Mouse (Mus musculus) c-Kit-positive CD71-negative TER-119-negative erythroid progenitor cells, embryonic 14.5 days (primary cell): ENCODE measurements around the gene Cacnb4.

Experiments
- DNase-seq: peaks from one replicate; pipeline ENCODE4 v3.0.0-alpha.2; 2013; ENCODE audit warnings: low read depth

The Cacnb4 gene

DNA sequence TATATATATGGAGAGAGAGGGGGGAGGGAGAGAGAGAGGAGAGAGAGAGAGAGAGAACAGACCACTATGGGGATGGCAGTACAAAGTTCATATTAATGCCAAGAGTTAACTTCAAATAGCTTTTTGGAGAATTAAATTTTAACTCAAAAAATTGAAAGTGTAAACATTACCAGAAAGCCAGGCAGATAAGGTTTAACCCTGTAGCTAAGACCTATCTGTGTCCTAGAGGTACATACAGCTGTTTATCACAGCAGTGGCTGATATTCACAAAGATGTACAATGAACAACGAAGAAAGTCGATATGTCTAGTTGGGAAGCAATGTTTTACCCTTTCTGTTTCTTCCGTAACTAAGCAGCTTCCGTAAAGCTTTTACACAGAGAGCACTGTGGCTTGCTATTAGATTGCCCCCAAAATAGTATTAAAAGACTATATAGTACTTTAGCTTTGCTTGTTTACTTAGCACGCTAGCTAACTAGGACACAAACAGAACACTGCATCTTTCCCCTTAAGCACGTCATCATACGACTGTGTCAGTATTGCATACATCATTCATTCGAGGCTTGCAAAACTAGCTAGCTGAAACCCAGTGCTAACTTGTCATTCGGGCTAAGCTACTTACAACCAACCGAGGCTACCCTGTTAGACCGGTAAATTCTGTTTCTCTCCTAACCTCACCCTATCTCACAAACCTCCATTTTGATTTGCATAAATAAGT lies 72.5 kb downstream of the Cacnb4 start:
- no peak for DNase-seq

DNA sequence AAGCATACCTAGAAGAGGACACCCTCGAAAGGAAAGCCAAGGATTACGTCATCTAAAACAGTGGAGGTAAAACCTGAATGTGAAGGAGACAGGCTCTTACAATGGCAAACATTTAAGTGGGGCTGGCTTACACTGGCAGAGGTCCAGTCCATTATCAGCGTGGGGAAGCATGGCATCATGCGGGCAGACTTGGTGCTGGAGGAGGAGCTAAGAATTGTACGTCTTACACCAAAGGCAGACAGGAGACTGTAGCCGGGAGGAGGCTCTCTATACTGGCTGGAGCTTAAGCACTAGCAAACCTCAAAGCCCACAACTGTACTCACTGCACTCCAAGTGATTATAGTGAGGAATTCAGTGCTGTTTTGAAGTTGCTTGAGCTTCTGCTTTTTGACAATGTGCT lies 73.2 kb downstream of the Cacnb4 start:
- DNase-seq: no peak

DNA sequence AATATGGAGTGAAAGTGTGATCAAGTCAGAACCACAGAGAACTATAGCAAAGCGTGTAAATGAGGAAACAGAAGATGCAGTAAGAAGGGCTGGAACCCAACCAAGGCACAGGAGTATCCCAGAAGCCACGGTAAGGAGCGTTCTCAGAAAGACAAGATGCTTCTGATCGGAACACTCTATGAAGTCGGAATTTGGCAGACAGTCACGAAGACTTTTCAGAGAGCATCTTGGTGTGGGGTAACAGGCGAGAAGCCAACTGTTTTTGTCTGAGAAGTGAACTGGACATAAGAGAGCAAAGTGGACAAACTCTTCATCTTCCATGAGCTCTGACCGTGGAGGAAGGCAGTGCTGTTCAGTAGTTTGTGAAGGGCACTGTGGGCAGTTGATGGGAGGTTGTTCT lies 73.7 kb downstream of the Cacnb4 start:
- DNase-seq: no peak

DNA sequence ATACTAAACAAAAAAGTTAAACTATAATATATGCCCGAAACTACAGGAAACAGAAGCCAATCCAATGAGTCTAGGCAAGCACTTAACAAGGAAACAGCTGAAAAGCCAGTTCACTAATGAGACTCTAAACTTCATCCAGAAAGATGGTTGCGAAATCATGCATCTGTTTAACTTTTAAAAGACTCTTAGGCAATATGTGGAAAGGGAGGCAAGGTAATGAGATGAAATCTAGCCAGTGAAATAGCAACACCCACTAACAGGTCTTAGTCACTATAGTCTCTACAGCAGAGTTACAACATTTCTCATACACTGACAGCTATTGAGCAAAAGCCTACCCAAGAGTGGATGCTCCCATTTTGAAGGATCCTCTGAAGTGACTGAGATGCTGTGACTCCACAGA lies 74.4 kb downstream of the Cacnb4 start:
- no peak for DNase-seq

DNA sequence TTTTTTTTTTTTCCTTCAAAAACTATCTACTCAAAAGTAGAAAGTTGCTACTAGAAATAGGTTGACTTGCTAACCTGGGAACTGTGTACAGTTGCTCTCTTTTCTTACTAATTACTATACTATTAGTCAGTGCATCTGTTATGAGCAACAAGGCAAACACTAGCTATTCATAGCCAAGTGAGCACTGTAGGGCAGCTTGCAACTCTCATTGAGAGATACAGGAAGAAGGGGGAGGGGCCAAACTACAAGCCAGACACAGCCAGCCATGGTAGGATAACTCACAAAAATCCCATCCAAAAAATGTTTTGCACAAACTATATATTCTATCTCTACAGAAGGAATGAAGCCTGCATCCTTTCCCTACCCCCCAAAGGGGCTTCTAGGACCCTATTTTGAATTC lies 79.1 kb downstream of the Cacnb4 start:
- DNase-seq: no peak

DNA sequence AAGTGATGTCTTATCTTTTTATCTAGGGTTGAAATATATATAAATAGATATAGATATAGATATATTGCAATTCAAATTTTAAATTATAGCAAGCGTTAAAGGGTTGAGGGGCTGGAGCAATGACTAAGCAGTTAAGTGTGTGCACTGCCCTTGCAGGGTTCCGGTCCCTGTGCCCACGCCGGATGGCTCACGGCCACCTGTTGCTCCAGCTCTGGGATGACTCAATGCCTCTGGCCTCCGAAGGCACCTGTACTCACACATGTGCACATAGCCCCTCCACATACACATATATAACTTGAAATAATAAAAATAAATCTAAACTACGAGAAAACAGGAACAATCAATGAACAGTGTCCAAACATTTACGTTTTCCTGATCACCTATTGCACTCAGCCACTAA lies 82.8 kb downstream of the Cacnb4 start:
- DNase-seq: no peak

DNA sequence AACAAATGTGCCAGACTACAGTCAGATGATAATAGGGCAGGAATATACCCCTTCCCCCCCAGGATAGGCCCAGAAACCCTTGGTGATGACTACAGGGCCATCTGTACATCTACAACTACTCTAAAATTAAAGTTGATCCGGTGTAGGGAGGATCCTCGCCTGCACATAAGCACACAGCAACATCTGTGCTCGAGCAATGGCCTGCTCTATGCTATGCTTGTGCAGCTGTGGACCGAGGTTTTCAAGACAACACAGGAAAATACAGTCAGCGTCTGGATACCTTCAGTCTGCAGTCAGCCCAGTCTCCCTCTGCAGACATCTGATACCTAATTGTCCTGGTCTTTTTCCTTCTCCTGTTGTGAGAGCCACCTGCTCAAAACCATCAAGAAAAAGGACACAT lies 83.4 kb downstream of the Cacnb4 start:
- no peak for DNase-seq

DNA sequence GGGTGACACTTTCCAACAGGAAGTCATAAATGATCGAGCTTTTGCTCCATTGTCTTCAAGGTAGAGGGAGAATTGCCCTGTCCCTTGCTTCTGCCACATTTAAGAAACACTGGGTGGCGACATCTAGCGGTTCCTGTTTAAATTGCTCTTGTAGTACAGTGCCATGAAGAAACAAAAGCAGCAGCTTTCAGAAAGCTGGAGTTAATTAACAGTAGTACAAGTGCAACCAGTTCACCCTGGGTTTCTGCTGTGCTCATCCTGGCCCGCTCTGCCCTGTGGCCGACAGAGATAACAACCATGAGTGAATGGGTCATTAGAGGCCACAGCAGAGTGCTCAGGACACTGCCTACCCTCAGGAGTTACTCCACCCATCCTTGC lies 85.7 kb downstream of the Cacnb4 start:
- DNase-seq: peak; percentile 77

DNA sequence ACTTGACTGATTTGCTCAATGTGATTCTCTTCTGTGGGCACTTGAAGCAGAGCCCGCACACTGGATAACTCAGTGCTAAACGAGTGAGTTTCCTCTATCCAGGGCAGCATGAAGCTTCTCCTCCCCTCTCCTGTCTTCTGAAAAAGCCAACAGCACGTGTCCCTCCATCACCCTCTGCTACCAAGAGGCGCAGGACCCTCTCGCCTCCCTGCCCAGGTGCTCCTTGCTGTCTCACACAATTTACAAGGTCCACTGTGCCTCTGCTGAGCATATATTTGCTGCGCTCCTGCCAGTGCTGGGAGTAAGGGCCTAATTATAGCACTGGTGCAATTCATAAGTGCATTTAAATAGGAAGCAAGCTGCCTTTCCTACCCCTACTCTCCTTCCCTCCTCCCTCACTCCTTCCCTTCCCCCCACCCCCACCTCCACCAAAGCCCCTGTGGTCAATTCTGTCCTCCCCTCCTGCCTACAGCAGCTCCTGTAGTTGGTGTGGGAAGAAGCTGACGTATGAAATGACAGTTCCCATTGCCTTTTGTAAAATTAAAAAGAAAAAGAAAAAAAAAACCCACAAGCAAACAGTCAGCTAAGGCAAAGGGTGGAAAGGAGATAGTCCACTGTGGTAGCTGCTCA lies 86.2 kb downstream of the Cacnb4 start:
- no peak for DNase-seq

DNA sequence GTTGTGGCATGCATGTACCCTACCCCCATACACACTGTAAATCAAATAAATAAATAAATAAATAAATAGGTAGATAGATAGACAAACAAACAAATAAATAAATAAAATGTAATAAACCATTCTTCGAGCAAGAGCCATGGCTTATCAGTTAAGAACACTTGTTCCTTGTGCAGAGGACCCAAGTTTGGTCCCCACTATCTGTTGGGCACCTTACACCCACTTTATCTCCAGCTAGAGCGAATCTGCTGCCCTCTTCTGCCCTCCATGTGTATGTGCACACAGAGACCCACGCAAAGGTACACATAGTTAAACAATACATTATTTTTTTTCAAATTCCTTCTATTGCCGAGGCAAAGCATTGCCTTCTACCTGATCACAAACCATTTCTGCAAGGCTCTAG lies 87.1 kb downstream of the Cacnb4 start:
- no peak for DNase-seq

DNA sequence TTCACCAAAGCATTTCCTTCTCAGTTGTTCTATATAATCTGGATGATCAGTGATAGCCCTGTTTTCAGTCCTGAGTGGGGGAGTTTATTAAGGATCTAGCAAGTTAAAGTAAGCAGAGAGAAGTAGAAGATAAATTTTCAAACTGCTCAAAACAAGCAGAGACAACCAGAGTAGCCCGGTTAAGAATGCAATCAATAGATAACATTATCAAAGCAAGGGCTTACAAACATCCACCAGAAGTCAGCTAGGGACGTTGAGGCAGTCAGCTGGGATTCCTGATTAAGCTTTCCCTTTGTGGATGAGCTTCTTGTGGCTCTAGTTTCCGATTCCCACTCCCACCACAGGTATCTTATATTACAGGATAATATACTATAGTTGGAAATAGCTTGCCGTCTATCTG lies 91.2 kb downstream of the Cacnb4 start:
- DNase-seq: no peak

DNA sequence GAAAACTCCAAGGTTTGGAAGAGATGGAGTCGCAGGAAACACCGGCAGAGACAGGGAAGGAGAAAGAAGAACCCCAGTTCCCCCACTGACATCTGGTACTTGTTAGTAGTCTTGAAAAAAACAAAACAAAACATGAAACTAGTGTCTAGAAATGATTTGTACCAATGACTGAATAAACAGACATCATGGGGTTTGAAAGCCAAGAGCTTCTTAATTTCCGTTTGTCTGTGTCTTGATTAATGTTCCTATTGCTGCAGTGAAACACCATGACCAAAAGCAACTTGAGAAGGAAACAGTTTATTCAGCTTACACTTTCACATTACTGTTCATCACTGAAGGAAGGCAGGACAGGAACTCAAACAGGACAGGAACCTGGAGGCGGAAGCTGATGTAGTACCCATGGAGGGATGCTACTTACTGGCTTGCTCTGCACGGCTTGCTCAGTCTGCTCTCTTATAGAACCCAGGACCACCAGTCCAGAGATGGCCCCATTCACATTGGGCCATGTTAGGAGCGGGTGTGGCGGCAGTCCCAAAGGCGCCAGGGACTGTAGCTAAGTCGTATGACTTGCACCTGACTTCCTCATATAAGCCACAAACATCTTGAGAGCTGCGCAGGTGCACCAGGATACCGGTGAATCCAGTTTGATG lies 95.4 kb downstream of the Cacnb4 start:
- no peak for DNase-seq

DNA sequence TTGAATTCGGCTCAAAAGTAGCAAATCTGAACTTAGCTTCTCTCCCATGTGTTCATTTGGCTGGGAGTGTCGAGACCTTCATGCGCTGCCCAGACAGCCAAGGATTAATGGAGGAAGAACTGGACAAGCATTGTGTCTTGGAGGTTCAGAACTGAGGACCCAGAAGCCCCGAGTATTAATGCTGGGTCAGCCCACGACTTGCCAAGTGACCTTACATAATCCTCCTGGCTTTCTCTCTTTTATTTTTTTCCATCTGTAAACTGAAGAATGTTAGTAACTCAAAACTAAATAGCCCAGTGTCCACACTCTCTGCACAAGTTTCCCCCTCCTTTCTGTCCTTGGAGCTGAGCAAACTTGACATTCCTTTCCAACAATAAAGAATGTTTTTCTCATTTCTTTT lies 95.9 kb downstream of the Cacnb4 start:
- DNase-seq: no peak

DNA sequence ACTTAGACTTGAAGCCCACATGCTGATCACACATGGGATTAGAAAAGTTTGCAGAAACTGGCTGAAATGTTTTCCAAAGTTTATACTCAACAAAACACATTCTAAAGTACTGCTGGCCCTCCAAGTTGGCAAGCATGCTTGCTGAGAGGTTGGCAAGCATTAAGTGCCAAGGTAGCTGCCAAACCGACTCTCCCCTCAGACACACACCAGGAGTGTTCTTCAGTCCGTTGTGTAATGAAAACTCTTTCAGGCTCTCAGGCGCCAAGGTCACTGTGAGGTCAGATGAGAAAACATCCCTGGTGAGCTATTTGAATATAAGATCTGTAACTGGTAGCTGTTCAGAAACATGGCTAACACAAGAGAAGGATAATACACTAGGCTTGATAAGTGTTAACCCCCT lies 97.8 kb downstream of the Cacnb4 start:
- DNase-seq: no peak

DNA sequence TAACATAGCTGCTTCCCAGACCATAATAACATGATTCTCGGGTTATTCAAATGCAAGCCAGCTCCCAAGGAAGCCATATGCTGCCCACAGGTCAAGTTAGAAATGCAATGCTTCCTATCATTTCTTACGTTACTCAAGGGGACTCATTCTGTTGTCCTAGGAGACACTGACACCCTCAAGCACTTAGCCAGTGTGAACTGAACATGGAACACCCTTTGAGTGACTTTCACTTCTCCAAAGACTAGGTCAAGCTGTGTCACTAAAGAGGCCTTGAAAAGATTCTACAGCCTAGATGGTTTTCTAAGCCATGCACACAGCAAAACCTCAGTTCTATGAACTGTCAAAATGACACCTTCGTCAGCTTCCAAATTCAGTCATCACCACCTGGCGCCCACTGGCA lies 98.9 kb downstream of the Cacnb4 start:
- no peak for DNase-seq

DNA sequence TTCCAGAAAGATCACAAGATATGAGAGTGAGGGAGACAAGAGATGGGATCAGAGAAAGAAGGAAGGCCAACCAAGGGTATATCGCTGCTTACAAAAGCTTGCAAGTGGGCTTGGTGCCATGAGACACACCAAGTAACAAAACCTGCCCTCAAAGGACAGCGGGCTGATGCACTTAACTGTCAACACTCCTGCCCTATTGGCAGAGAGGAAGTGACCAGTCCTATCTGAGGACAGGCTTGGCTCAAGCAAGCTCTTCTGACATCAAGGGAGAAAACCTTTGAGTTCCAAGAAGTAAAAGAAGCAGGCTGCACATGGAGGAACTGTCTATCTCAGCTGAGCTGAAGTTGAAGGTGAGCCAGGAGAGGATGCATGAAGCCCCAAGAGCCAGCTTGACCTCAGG lies 100.1 kb downstream of the Cacnb4 start:
- DNase-seq: no peak

DNA sequence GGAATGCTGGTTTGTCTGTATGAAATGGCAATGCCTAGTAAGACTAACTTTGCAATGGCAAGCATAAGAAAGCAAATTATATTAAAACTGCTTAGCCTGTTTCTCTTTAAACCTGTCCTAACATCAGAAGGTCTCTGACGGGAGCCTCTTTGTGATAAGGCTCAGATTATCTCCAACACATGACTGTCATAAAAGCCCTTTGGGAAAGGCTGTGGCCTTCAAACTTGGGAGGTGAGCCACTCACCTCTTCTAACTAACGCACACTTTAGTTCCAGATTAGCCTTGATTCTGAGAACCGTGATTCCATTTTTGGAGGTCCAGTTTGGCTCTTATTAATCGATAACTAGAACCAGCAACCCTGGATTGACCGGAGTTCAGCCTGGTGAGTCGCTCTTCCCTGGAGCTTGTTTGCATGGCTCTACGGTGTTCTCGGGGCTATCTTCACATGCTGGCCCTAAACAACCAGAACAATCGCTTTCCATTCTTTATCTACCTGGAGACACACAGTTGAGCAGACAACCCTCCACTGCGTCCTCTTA lies 100.9 kb downstream of the Cacnb4 start:
- DNase-seq: no peak

DNA sequence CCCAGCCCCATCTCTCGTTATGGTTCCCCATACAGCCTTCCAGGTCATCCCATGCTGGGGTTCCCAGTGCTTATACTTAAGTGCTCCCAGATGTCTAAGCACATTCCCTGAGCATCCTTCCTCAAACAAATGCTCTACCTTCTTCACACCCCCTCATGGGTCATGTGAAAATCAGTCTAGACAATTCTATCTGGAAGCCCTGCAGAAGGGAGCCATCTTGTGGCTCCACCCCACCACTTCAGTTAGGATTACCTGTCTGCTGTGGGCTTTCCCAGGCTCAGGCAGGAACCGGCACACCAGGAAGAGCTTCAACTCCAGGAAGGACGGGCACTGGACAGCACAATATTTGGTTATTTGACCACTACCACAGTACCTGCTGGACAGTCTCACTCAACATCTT lies 101.7 kb downstream of the Cacnb4 start:
- DNase-seq: no peak

DNA sequence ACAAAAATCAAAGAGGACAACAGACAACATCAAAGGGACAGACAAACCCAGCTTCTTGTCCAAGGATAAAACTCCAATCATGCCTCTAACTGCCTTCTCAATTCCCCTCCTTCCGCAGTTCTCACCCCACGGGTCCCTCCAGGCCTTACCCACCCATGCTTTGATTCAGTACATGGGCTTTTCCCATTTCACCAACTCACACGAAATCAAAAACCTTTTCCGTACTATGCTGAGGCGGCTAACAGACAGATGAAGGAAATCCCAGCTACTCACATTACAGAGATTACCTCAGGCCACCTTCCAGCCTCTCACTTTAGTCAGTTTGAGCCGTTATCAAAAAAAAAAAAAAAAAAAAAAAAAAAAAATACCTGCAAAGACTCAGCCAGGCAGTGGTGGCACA lies 104.4 kb downstream of the Cacnb4 start:
- DNase-seq: no peak

DNA sequence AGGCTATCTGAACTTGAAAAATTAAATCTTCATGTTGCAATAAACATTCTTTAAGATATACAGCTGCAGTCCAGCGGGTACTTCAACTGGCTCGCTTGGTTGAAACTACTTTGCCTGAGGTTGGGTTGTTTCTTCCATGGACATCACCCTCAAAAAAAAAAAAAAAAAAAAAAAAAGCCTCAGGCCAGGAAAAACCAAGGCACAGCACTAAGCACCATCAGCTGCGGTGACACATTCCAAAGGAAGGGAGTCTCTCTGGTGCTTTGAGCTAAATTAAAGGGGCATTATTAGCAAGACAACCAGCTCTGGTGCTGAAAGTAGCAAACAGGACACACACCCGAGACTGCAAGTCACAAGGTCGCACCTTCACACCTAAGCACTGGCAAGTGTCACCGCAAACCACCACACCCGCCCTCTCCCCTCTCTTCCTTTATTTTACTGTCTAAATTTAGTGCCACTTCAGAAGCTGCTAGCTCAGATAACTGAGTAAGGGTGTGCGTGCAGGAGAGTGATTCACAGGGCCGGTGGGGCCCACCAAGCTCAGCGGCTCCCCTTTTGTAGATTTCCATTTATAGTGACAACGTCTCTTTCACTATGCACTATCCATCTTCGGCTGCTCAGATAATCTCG lies 105.2 kb downstream of the Cacnb4 start:
- peak; percentile 22 for DNase-seq

DNA sequence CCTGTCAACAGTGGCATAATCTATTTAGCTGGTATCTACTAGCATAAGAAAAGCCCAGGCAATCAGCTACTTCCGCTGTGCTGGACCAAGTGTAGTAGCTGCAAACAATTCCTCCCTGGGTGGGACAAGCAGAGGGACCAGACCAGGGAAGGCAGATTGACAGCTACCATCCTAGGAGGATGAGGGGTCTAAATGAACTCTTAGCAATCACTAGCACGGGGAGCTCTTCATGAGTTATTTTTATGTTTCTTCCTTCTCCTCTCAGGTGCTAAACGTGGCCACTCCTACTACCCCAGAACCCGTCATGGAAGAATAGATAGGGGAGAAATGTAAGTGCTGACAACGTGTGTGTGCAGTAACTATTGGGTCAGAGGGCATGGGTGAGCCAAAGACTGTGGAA lies 105.8 kb downstream of the Cacnb4 start:
- no peak for DNase-seq

DNA sequence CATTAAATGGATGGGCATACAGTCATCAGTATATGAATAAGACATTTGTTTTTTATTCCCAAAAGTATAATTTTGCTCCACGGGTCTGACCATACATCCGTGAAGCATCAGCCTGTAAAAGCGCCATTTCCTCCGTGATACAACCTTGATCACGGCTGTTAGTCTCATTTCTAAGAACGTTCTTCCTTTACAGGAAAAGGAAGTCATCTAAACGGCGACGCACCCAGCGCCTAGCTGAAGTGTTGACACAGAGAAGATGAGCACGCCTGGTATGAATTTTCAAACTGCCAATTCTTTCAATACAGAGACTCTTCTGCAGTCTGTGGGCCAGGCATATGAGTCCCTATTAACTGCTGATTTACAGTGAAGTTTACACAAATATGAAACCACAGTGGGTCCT lies 106.5 kb downstream of the Cacnb4 start:
- DNase-seq: no peak

DNA sequence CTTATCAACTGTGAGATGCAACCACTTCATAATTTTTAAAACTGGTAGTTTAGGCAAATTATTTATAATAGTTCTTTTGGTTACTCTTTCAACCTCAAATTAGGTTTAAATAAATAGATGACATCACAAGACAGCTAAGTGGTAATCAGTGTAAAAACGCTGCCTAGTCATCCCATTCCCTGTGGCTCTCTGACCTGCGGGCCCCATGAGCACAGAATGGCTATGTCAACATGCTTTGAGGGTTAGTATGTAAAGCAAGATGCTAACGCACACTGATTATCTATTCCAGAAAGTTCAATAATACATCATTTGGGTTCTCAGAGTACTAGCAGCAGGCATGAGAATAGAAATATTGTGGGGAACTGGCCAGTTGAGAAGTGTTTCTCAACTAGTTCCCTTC lies 108.5 kb downstream of the Cacnb4 start:
- DNase-seq: no peak
